Mouse (Mus musculus): ENCODE results near the gene Plekhg4.

Plekhg4 gene

GRCm38 (mm10) chr8:105373032-105373431, at the start of gene Plekhg4:
Plekhg4 (plus strand) TSS chr8:105373274.
- no peak for DNase-seq (ENCODE audit: low spot score)

- DNase-seq (ENCODE audit: low spot score), result no peak
These were observed 47.4 kb upstream of the Plekhg4 start for GRCm38 (mm10) chr8:105325641-105326093.

- DNase-seq (ENCODE audit: low spot score), result peak; percentile 97
These were observed 46.9 kb upstream of the Plekhg4 start, which contains the start of the genes Lrrc29 and Tmem208 for GRCm38 (mm10) chr8:105326141-105326672. Lrrc29 (minus strand) TSS chr8:105326278. Tmem208 (plus strand) TSS chr8:105326354.

GRCm38 (mm10) chr8:105326968-105327367, 46.1 kb upstream of the Plekhg4 start:
- no peak for DNase-seq (ENCODE audit: low spot score)

- DNase-seq (ENCODE audit: low spot score), result no peak
These were observed 42.7 kb upstream of the Plekhg4 start for GRCm38 (mm10) chr8:105330325-105330724.

GRCm38 (mm10) chr8:105331469-105331868, 41.6 kb upstream of the Plekhg4 start:
- no peak for DNase-seq (ENCODE audit: low spot score)

GRCm38 (mm10) chr8:105331931-105332330, 41.1 kb upstream of the Plekhg4 start:
- DNase-seq (ENCODE audit: low spot score), result no peak

GRCm38 (mm10) chr8:105332523-105332922, 40.6 kb upstream of the Plekhg4 start:
- no peak for DNase-seq (ENCODE audit: low spot score)

- no peak for DNase-seq (ENCODE audit: low spot score)
These were observed 36.5 kb upstream of the Plekhg4 start for GRCm38 (mm10) chr8:105336373-105337130.

GRCm38 (mm10) chr8:105338992-105339391, 34.1 kb upstream of the Plekhg4 start:
- DNase-seq (ENCODE audit: low spot score), result no peak

- DNase-seq (ENCODE audit: low spot score), result no peak
These were observed 33.0 kb upstream of the Plekhg4 start for GRCm38 (mm10) chr8:105339886-105340635.

- DNase-seq (ENCODE audit: low spot score), result no peak
These were observed 31.7 kb upstream of the Plekhg4 start for GRCm38 (mm10) chr8:105341399-105341798.

- DNase-seq (ENCODE audit: low spot score), result no peak
These were observed 30.3 kb upstream of the Plekhg4 start for GRCm38 (mm10) chr8:105342768-105343167.

GRCm38 (mm10) chr8:105343791-105344574, 29.1 kb upstream of the Plekhg4 start:
- DNase-seq (ENCODE audit: low spot score), result no peak

- DNase-seq (ENCODE audit: low spot score), result no peak
These were observed 27.8 kb upstream of the Plekhg4 start for GRCm38 (mm10) chr8:105345061-105345975.

GRCm38 (mm10) chr8:105346611-105347427, 26.3 kb upstream of the Plekhg4 start:
- no peak for DNase-seq (ENCODE audit: low spot score)

- peak; percentile 76 for DNase-seq (ENCODE audit: low spot score)
These were observed 25.4 kb upstream of the Plekhg4 start, which contains the start of gene Fhod1 for GRCm38 (mm10) chr8:105347428-105348221. Fhod1 (minus strand) TSS chr8:105347953.

- peak; percentile 22 for DNase-seq (ENCODE audit: low spot score)
These were observed 24.5 kb upstream of the Plekhg4 start, which contains the start of gene Slc9a5 for GRCm38 (mm10) chr8:105348450-105349095. Slc9a5 (plus strand) TSS chr8:105348843.
